Mouse (Mus musculus): ENCODE measurements around the gene Abcb4.

- no peak for TF ChIP-seq CTCF (IDR thresholded peaks at IDR 0.05; ENCODE audit: low read depth)
- TF ChIP-seq EP300 (IDR thresholded peaks at IDR 0.05; ENCODE audit: low read depth), result no peak
Observed at GRCm38 (mm10) chr5:8995966-8996685, 102.6 kb downstream of the Abcb4 start.
